Mouse (Mus musculus) limb, embryonic 11.5 days (tissue): ENCODE measurements around the gene Tecpr2. TPM values are rescaled to one million over a fixed set of nuclear protein-coding genes. Genes with fewer than 3 reads are reported as not detected.

Experiments
- ATAC-seq: fragments of 200-750 bp; cut with Nextera tagmentation; 2 replicates; pipeline ENCODE4 v1.8.0; 2017; ENCODE audit warnings: low read depth; ENCODE audit not compliant: insufficient number of reproducible peaks, low FRiP score, low TSS enrichment
- DNase-seq: peaks from one replicate; pipeline ENCODE4 v3.0.0-alpha.2; 2015; ENCODE audit warnings: low spot score
- H3K27ac ChIP-seq: fragments of 300-500 bp; sonication (generic); replicated peaks from 2 replicates; pipeline ENCODE4 v1.5.1; 2014; ENCODE audit warnings: low read depth, mild to moderate bottlenecking, low read length
- H3K27me3 ChIP-seq: fragments of 300-500 bp; sonication (generic); 2 replicates; pipeline ENCODE4 v1.6.1; 2014; ENCODE audit warnings: mild to moderate bottlenecking, low read length, mixed read lengths; ENCODE audit not compliant: control insufficient read depth, insufficient read depth
- H3K36me3 ChIP-seq: fragments of 300-500 bp; sonication (generic); 2 replicates; pipeline ENCODE4 v1.6.1; 2014; ENCODE audit warnings: mild to moderate bottlenecking, low read length, moderate library complexity, mixed read lengths; ENCODE audit not compliant: control insufficient read depth, insufficient read depth
- H3K4me1 ChIP-seq: fragments of 300-500 bp; sonication (generic); 2 replicates; pipeline ENCODE4 v1.6.1; 2014; ENCODE audit warnings: low read length, mixed read lengths; ENCODE audit not compliant: control insufficient read depth, insufficient read depth
- H3K4me2 ChIP-seq: fragments of 300-500 bp; sonication (generic); 2 replicates; pipeline ENCODE4 v1.6.1; 2014; ENCODE audit warnings: low read depth, mild to moderate bottlenecking, moderate library complexity; ENCODE audit not compliant: severe bottlenecking
- H3K4me3 ChIP-seq: fragments of 300-500 bp; sonication (generic); 2 replicates; pipeline ENCODE4 v1.5.1; 2014; ENCODE audit warnings: low read depth, low read length
- H3K9ac ChIP-seq: fragments of 300-500 bp; sonication (generic); 2 replicates; pipeline ENCODE4 v1.6.1; 2014; ENCODE audit warnings: mild to moderate bottlenecking, low read length
- H3K9me3 ChIP-seq: fragments of 300-500 bp; sonication (generic); 2 replicates; pipeline ENCODE4 v1.6.1; 2016; ENCODE audit warnings: low read length; ENCODE audit not compliant: control insufficient read depth
- WGBS: fragments of 180-500 bp; shearing (Covaris S2); extraction: QIAGEN DNeasy Blood & Tissue Kit; methylation state at CpG from one replicate; pipeline ENCODE4 v1.1.7; 2014; 5-methylcytosine and 5-hydroxymethylcytosine counted together
- polyA plus RNA-seq: library from polyadenylated mRNA; unstranded; fragments of >200 nt; fragmentation: Nextera tagmentation; extraction: Ambion mirVana; gene quantifications from 2 replicates; pipeline ENCODE4 v1.2.1, GENCODE M21; 2014

Tecpr2 gene
- polyA plus RNA-seq, 1 experiment from 2014 or later = 4.2 TPM

DNA sequence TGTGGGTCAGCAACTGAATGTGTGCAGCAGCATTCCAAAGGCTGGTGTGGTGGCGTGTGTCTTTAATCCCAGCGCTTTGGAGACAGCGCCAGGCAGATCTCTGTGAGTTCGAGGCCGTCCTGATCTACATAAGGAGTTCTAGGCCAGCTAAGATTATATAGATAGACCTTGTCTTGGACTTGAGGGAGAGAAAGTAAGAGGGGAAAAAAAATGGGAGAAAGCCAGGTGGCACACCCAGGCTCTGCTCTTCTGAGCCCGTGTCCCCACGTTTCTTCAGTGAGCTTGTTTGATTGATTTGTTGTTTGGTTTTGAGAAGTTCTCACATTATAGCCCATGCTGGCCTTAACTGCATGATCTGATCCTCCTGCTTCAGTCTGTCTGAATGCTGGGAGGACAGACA is 101.4 kb downstream of the Tecpr2 start:
- H3K36me3 ChIP-seq = no peaks in the 10 kb centered on the region
- WGBS = 92% methylated on average over 7 of the region's 7 CpGs
- no peak overlapping the region for H3K4me2 ChIP-seq
- no peaks in the 10 kb centered on the region for H3K9me3 ChIP-seq
- H3K27me3 ChIP-seq = no peaks in the 10 kb centered on the region
- DNase-seq (no peak), ATAC-seq (no peak)
- no peak overlapping the region for H3K4me3 ChIP-seq
- no peak overlapping the region for H3K27ac ChIP-seq
- no peak overlapping the region for H3K9ac ChIP-seq
- no peaks in the 10 kb centered on the region for H3K4me1 ChIP-seq

DNA sequence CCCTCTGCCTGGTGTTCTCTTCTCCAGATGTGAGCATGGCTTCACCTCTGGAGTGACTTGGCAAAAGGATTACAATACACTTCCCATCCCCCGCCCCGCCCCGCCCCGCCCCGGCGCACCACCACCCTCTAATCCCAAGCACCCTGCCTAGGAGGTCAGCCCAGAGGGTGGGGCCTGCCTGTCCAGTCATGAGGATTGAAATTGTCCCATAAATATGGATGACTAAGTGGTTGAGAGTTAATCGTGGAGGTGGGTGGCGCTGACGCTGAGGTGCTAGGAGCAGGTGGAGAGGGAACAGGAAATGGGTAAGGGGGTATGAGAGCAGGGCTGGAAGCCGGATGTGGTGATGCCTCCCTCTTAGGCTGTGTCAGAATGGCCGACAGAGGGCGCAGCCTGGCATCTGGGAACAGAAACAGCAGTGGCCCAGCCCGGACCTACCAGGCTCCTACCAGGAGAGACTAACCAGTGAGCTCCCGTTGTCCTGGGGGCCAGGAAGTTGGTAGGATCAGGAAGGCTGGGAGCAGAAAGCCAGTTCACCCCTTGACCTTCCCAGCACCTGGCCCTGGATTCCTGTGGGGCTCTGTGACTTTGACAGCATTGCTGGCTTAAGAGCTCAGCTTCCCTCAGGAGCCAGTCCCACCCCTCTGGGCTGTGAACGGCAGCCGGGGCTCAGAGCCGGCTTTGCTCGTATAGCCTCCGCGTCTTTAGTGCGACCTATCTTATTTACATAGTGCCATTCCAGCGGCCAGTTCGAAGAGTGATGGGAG is 102.5 kb downstream of the Tecpr2 start:
- Histone ChIP-seq H3K4me1 (no peaks in the 10 kb centered on the region), H3K9ac (peak overlapping the region; percentile 68; the same call in 1 of the 2 replicates), H3K36me3 (no peaks in the 10 kb centered on the region), H3K27ac (no peak overlapping the region), H3K9me3 (no peaks in the 10 kb centered on the region), H3K27me3 (no peaks in the 10 kb centered on the region), H3K4me3 (peak overlapping the region; percentile 45), H3K4me2 (peak overlapping the region; percentile 60)
- WGBS = 4% methylated on average over 23 of the region's 23 CpGs
- ATAC-seq = peak; percentile 83
- DNase-seq = peak; percentile 87

DNA sequence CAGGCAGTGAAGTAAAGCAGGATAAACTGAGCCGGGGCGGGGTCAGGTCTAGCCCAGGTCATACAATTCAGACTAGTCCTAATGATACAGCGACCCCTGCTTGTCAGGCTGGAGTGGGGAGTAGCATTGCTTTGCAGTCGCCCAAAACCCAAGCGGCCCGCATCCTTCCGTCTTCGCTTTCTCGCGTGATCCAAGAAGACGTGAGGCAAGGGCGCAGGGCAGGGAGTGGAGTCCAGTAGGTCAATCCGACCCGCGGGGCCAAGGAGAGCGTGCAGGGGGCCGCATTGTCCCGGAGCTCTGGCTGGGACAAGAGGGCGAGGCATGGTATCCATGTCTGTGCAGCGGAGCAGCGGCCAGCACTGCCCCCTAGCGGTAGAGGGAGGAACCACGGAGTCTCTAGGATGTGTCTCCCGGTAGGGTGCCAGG is 103.1 kb downstream of the Tecpr2 start:
- ATAC-seq (peak; percentile 90), DNase-seq (peak; percentile 97)
- Histone ChIP-seq H3K4me1 (no peaks in the 10 kb centered on the region), H3K27me3 (no peaks in the 10 kb centered on the region), H3K9me3 (no peaks in the 10 kb centered on the region), H3K4me2 (peak overlapping the region; percentile 60), H3K9ac (peak overlapping the region; percentile 68), H3K36me3 (no peaks in the 10 kb centered on the region), H3K4me3 (peak overlapping the region; percentile 45), H3K27ac (0 out of 2 replicates have a peak overlapping the region, but pooled peaks have one; percentile 52)
- whole genome bisulfite sequencing = 1% methylated on average over 24 of the region's 24 CpGs

DNA sequence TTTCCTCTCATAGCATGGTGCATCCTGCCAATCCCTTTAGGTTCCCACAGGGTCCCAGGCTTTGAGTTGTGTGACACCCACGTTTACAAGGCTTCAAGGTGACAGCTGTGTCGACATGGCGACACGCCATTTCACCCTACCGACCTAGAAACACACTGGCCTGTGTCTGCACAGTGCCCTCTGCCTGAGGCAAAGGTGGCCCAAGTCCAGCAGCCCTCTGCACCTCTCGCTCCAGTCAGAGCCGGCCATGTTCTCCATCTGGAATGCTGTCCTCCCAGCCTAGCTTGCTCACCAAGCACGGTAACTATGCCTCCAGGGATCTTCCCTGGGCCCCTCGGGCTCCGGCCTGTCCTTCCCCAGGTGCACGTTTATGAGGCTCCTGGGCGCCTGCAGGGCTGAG is 103.7 kb downstream of the Tecpr2 start:
- WGBS = 80% methylated on average over 12 of the region's 12 CpGs

DNA sequence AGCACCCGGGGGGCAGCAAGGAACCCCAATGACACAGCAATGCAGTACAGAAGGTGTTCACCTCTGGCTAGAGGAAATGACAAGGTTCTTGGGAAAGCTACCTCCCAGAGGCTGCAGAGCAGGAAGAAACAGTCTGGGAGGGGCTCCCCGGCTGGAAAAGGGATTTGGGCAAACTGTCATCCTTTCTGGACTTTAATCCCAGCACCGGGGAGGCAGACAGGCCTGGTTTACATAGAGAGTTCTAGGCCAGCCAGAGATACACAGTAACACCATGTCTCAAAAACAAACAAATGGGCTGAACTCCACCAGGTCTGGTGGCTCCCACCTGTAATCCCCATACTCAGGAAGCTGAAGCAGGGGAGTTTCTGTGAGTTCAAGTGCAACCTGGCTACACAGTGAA is 104.2 kb downstream of the Tecpr2 start:
- Histone ChIP-seq H3K9me3 (no peaks in the 10 kb centered on the region), H3K27me3 (no peaks in the 10 kb centered on the region), H3K36me3 (no peaks in the 10 kb centered on the region), H3K27ac (no peak overlapping the region), H3K9ac (no peak overlapping the region), H3K4me1 (no peaks in the 10 kb centered on the region), H3K4me2 (no peak overlapping the region), H3K4me3 (no peak overlapping the region)
- 87% methylated on average over 3 of the region's 3 CpGs for WGBS
- ATAC-seq = no peak
- DNase-seq = no peak

More for the DNA sequence above, 103.7 kb downstream of the Tecpr2 start:
- ATAC-seq = no peak
- Histone ChIP-seq H3K36me3 (no peaks in the 10 kb centered on the region), H3K9ac (no peak overlapping the region), H3K27me3 (no peaks in the 10 kb centered on the region), H3K27ac (no peak overlapping the region), H3K4me1 (no peaks in the 10 kb centered on the region), H3K4me2 (no peak overlapping the region), H3K4me3 (peak overlapping the region; percentile 45; the same call in 1 of the 2 replicates), H3K9me3 (no peaks in the 10 kb centered on the region)
- no peak for DNase-seq

DNA sequence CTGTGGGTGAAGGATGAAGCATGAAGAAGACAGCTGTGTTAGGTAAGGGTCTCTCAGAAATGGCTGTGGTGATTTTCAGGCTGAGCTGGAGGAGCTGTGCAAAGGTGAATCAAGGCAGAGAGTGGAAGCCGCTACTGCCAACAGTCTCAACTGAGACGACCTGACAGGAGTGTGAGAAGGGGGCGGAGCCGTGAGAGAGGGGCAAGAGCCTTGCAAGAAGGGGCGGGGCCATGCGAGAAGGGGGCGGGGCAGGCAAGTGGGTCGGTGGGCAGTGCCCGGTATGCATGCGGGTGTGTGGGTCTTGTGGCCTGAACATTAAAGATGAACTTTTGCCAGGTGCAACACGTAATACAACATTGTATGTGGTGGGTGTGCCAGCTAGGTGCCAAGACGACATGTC is 105.6 kb downstream of the Tecpr2 start:
- Histone ChIP-seq H3K4me3 (no peak overlapping the region), H3K4me1 (no peaks in the 10 kb centered on the region), H3K36me3 (no peaks in the 10 kb centered on the region), H3K9ac (no peak overlapping the region), H3K27me3 (no peaks in the 10 kb centered on the region), H3K4me2 (no peak overlapping the region), H3K9me3 (no peaks in the 10 kb centered on the region), H3K27ac (no peak overlapping the region)
- ATAC-seq = no peak
- WGBS = 31% methylated on average over 12 of the region's 12 CpGs
- DNase-seq = no peak

DNA sequence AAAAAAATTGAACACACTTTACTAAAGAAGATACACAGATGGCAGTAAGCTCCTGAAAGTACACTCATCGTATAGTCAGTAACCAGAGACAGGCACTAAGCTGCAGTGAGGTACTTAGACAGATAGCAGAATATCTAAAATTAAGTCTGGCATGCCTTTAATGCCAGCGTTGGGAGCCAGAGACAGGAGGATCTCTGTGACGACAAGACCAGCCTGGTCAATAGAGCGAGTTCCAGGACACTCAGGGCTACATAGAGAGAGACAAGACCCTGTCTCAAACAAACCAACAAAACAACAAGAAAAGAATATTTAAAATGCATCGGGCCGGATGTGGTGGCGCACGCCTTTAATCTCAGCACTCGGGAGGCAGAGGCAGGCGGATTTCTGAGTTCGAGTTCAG is 109.0 kb downstream of the Tecpr2 start:
- ATAC-seq (no peak), DNase-seq (no peak)
- H3K4me3 ChIP-seq = no peak overlapping the region
- H3K4me1 ChIP-seq = no peaks in the 10 kb centered on the region
- H3K27me3 ChIP-seq = no peaks in the 10 kb centered on the region
- H3K27ac ChIP-seq = no peak overlapping the region
- H3K36me3 ChIP-seq = no peaks in the 10 kb centered on the region
- WGBS = 98% methylated on average over 11 of the region's 11 CpGs
- H3K9me3 ChIP-seq = no peaks in the 10 kb centered on the region
- H3K9ac ChIP-seq = no peak overlapping the region
- no peak overlapping the region for H3K4me2 ChIP-seq

DNA sequence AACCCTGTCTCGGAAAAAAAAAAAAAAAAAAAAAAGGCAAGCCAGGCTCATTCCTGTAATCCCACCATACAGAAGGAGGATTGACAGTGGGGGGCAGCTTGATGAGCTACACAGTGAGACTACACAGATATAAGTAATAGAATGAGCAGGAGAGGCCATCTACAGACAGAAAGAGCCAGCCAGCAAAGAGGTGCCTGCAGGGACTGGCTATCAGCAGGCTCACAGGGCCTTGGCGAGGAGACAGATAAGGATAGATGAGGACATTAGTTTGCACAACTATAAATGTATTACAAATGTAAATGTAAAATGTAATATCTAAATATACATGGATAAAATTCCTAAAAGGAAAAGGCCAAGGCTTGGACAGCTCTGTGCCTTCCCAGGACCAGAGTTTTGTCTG is 110.8 kb downstream of the Tecpr2 start:
- H3K36me3 ChIP-seq = no peaks in the 10 kb centered on the region
- DNase-seq (no peak), ATAC-seq (no peak)
- no peak overlapping the region for H3K4me3 ChIP-seq
- H3K9me3 ChIP-seq = no peaks in the 10 kb centered on the region
- no peak overlapping the region for H3K9ac ChIP-seq
- no peak overlapping the region for H3K4me2 ChIP-seq
- H3K27ac ChIP-seq = no peak overlapping the region
- H3K27me3 ChIP-seq = no peaks in the 10 kb centered on the region
- WGBS = 91% methylated on average over 1 of the region's 2 CpGs
- no peaks in the 10 kb centered on the region for H3K4me1 ChIP-seq

DNA sequence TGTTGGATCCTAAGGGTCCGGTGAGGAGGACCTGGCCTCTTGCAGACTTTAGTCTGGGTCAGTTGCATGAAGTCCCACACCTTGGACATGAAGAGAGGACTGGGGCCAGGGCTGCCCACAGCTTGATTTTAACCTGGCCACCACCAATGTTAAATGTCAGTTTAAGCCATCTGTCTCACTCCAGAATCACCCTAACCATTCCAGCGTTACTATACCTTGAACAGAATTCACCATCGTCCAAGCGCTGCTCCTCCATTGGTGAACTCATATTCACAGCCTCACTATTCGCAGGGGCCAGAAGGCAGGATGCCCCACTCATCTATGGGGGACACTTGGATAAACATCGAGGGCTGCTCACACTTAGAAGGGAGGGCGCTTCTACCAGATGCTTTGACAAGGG is 111.9 kb downstream of the Tecpr2 start:
- no peaks in the 10 kb centered on the region for H3K9me3 ChIP-seq
- H3K4me1 ChIP-seq = no peaks in the 10 kb centered on the region
- H3K4me3 ChIP-seq = no peak overlapping the region
- DNase-seq (no peak), ATAC-seq (no peak)
- H3K36me3 ChIP-seq = no peaks in the 10 kb centered on the region
- no peak overlapping the region for H3K27ac ChIP-seq
- no peak overlapping the region for H3K9ac ChIP-seq
- no peak overlapping the region for H3K4me2 ChIP-seq
- WGBS = 96% methylated on average over 7 of the region's 7 CpGs
- no peaks in the 10 kb centered on the region for H3K27me3 ChIP-seq
